Mouse (Mus musculus): ENCODE measurements around the gene Psmc6. TPM values are rescaled to one million over a fixed set of nuclear protein-coding genes. Genes with fewer than 3 reads are reported as not detected.
A peak's percentile ranks its signal among the peaks of the same experiment; 100 is the strongest.

Psmc6 gene
- total RNA-seq, 2 experiments from 2014 or later = 93.0 to 97.0 TPM

GRCm38 (mm10) chr14:45329018-45329588 lies 485 bp upstream of the Psmc6 start:
- intact Hi-C loops (cut with DNase I) = loop anchor here (1.0 kb wide), 1 partner anchor 11 kb away; the partner anchor contains the start of gene Ero1l
- no peak for DNase-seq (ENCODE audit: low spot score in 2 of 2)

GRCm38 (mm10) chr14:45350931-45351859 lies 21.6 kb downstream of the Psmc6 start, which contains the start of gene Styx:
Gene Styx, plus strand, starts transcription at chr14:45351093.
- DNase-seq (ENCODE audit: low spot score in 2 of 2) = peak; percentile 91 to 92
- intact Hi-C loops (cut with DNase I) = no loop called here

- DNase-seq (ENCODE audit: low spot score in 2 of 2) = no peak
- intact Hi-C loops (cut with DNase I) = no loop called here
Measured at GRCm38 (mm10) chr14:45364211-45365195, 34.9 kb downstream of the Psmc6 start.

GRCm38 (mm10) chr14:45365196-45365587 lies 35.6 kb downstream of the Psmc6 start:
- intact Hi-C loops (cut with DNase I) = no loop called here
- DNase-seq (ENCODE audit: low spot score in 2 of 2) = no peak

- no peak for DNase-seq (ENCODE audit: low spot score in 2 of 2)
- intact Hi-C loops (cut with DNase I) = no loop called here
Measured at GRCm38 (mm10) chr14:45378771-45379170, 49.2 kb downstream of the Psmc6 start.

- intact Hi-C loops (cut with DNase I) = no loop called here
- no peak for DNase-seq (ENCODE audit: low spot score in 2 of 2)
Measured at GRCm38 (mm10) chr14:45380756-45381155, 51.2 kb downstream of the Psmc6 start.

- intact Hi-C loops (cut with DNase I) = no loop called here
- DNase-seq (ENCODE audit: low spot score in 2 of 2) = no peak
Measured at GRCm38 (mm10) chr14:45382912-45383311, 53.3 kb downstream of the Psmc6 start.

GRCm38 (mm10) chr14:45385596-45385995 lies 56.0 kb downstream of the Psmc6 start:
- intact Hi-C loops (cut with DNase I) = no loop called here
- DNase-seq (ENCODE audit: low spot score in 2 of 2) = no peak

- no peak for DNase-seq (ENCODE audit: low spot score in 2 of 2)
- intact Hi-C loops (cut with DNase I) = no loop called here
Measured at GRCm38 (mm10) chr14:45387480-45387879, 57.9 kb downstream of the Psmc6 start.

GRCm38 (mm10) chr14:45388345-45389181 lies 59.0 kb downstream of the Psmc6 start:
- peak; percentile 91 to 92 for DNase-seq (ENCODE audit: low spot score in 2 of 2)
- intact Hi-C loops (cut with DNase I) = no loop called here

- intact Hi-C loops (cut with DNase I) = no loop called here
- no peak for DNase-seq (ENCODE audit: low spot score in 2 of 2)
Measured at GRCm38 (mm10) chr14:45389194-45389593, 59.6 kb downstream of the Psmc6 start.

Other genes with a start within 250 kb of the Psmc6 start
- 10 to 100 TPM; 29.8 to 39.9 TPM for gene Gpr137c, start 110.1 kb upstream of the Psmc6 start, total RNA-seq (2021)
- 10 to 100 TPM; 67.2 to 69.8 TPM for gene Txndc16, start 109.5 kb upstream of the Psmc6 start, total RNA-seq (2021)
- 10 to 100 TPM; 46.6 to 47.1 TPM for gene Ero1l, start 11.0 kb upstream of the Psmc6 start, total RNA-seq (2021)
- gene Styx, start 21.3 kb downstream of the Psmc6 start, total RNA-seq (2021) = 10 to 100 TPM; 12.6 to 18.4 TPM
- 10 to 100 TPM; 16.5 to 16.6 TPM for gene Gnpnat1, start 75.1 kb downstream of the Psmc6 start, total RNA-seq (2021)
- gene Fermt2, start 200.3 kb downstream of the Psmc6 start, total RNA-seq (2021) = 100 to 1,000 TPM in 1 of 2 experiments, 10 to 100 TPM in 1; 92.3 to 105 TPM